8 mouse cellular contexts compared by ENCODE assay signal in genomic region chr7:28351676-28352191, GRCm38 (mm10). TPM values are rescaled to one million over a fixed set of nuclear protein-coding genes. Genes with fewer than 3 reads are reported as not detected.
A peak's percentile ranks its signal among the peaks of the same experiment; 100 is the strongest.
DNase-seq lines count a peak whose midpoint lies in the region; ATAC-seq and TF ChIP-seq lines count a peak whose summit lies in the region.

No protein-coding gene starts in this region.

- peak overlapping the region; percentile 98 for H3K9ac ChIP-seq in kidney, embryonic 14.5 days (ENCODE audit: low read depth, low read length)
- H3K9ac ChIP-seq in hindbrain, postnatal 0 days (replicated peaks; ENCODE audit: low read length), result peak overlapping the region; percentile 92
- peak overlapping the region; percentile 97 for H3K9ac ChIP-seq in midbrain, embryonic 15.5 days

- 38% methylated on average over 4 of the region's 4 CpGs for WGBS in kidney, embryonic 14.5 days
- WGBS in hindbrain, postnatal 0 days, result 43% methylated on average over 4 of the region's 4 CpGs
- WGBS in midbrain, embryonic 15.5 days, result 45% methylated on average over 4 of the region's 4 CpGs

- no peak overlapping the region for H3K27ac ChIP-seq in kidney, embryonic 14.5 days (ENCODE audit: low read depth, low read length)
- H3K27ac ChIP-seq in brown adipose tissue, adult 24 weeks (replicated peaks; ENCODE audit: low read depth, low read length), result no peak overlapping the region
- H3K27ac ChIP-seq in hindbrain, postnatal 0 days, result peak overlapping the region; percentile 89; the same call in 1 of the 2 replicates
- no peak overlapping the region for H3K27ac ChIP-seq in midbrain, embryonic 15.5 days

- no peak for DNase-seq in kidney, adult 11 months
- DNase-seq in hindbrain, postnatal 0 days (ENCODE audit: low spot score), result no peak
- no peak for DNase-seq in urinary bladder, adult 18-20 months (ENCODE audit: low spot score in 2 of 2)
- no peak for DNase-seq in layer of hippocampus, adult 9-10 months (ENCODE audit: low spot score)
- no peak for DNase-seq in cerebellum, adult 11 months

- no peak for TF ChIP-seq CTCF in hindbrain, postnatal 0 days (IDR thresholded peaks at IDR 0.05; ENCODE audit: low read depth)

- H3K36me3 ChIP-seq in kidney, embryonic 14.5 days (ENCODE audit: control insufficient read depth, insufficient read depth, low read length), result peaks cover 31% of the 10 kb centered on the region
- H3K36me3 ChIP-seq in hindbrain, postnatal 0 days (ENCODE audit: insufficient read depth, low read length), result peaks cover 19% of the 10 kb centered on the region
- H3K36me3 ChIP-seq in midbrain, embryonic 15.5 days (replicated peaks), result peaks cover 22% of the 10 kb centered on the region

- peak overlapping the region; percentile 77 for H3K4me2 ChIP-seq in kidney, embryonic 14.5 days (replicated peaks; ENCODE audit: low read depth, low read length)
- peak overlapping the region; percentile 95 for H3K4me2 ChIP-seq in hindbrain, postnatal 0 days (ENCODE audit: low read depth, low read length)
- H3K4me2 ChIP-seq in midbrain, embryonic 15.5 days, result peak overlapping the region; percentile 96

- peak overlapping the region; percentile 97 for H3K4me3 ChIP-seq in kidney, embryonic 14.5 days (ENCODE audit: low read length)
- H3K4me3 ChIP-seq in brown adipose tissue, adult 24 weeks (ENCODE audit: insufficient read depth, low read depth, low read length), result peak overlapping the region; percentile 84
- peak overlapping the region; percentile 85 for H3K4me3 ChIP-seq in hindbrain, postnatal 0 days (ENCODE audit: low read length)
- peak overlapping the region; percentile 94 for H3K4me3 ChIP-seq in midbrain, embryonic 15.5 days

- no peaks in the 10 kb centered on the region for H3K27me3 ChIP-seq in kidney, embryonic 14.5 days (ENCODE audit: control insufficient read depth, insufficient read depth, low read length)
- no peaks in the 10 kb centered on the region for H3K27me3 ChIP-seq in hindbrain, postnatal 0 days (ENCODE audit: insufficient read depth, low read length)
- H3K27me3 ChIP-seq in midbrain, embryonic 15.5 days (replicated peaks), result no peaks in the 10 kb centered on the region

- peaks cover 20% of the 10 kb centered on the region for H3K4me1 ChIP-seq in kidney, embryonic 14.5 days (ENCODE audit: control insufficient read depth, insufficient read depth, low read length)
- H3K4me1 ChIP-seq in brown adipose tissue, adult 24 weeks (ENCODE audit: control insufficient read depth, insufficient read depth, insufficient read length, low read length), result peaks cover 7% of the 10 kb centered on the region; the same call in 1 of the 2 replicates
- H3K4me1 ChIP-seq in hindbrain, postnatal 0 days (ENCODE audit: insufficient read depth, low read length), result peaks cover 7% of the 10 kb centered on the region; the same call in 1 of the 2 replicates
- H3K4me1 ChIP-seq in midbrain, embryonic 15.5 days, result peaks cover 17% of the 10 kb centered on the region

- no peaks in the 10 kb centered on the region for H3K9me3 ChIP-seq in kidney, embryonic 14.5 days (ENCODE audit: control insufficient read depth, low read length)
- H3K9me3 ChIP-seq in hindbrain, postnatal 0 days (ENCODE audit: low read length), result no peaks in the 10 kb centered on the region
- H3K9me3 ChIP-seq in midbrain, embryonic 15.5 days, result no peaks in the 10 kb centered on the region

- no peak for ATAC-seq in kidney, embryonic 14.5 days (ENCODE audit: low FRiP score, low TSS enrichment)
- no peak for ATAC-seq in hindbrain, postnatal 0 days
- ATAC-seq in midbrain, embryonic 15.5 days (replicated peaks), result no peak

RNA-seq across cellular contexts. Expression of gene Rps16, which starts 1.3 kb away (rescaled TPM):
- 1,287 and 1,567 TPM in 2 replicates for polyA plus RNA-seq in kidney, embryonic 14.5 days (2014; fragmentation: Nextera tagmentation; extraction: Ambion mirVana)
- polyA plus RNA-seq in brown adipose tissue, adult 24 weeks (2012; ENCODE audit: insufficient read depth, insufficient read length, missing spikeins), result 404 and 482 TPM in 2 replicates
- 97.7 and 154 TPM in 2 replicates for total RNA-seq in hindbrain, postnatal 0 days (2014; rRNA removed)
- polyA plus RNA-seq in hindbrain, postnatal 0 days (2015; fragmentation: Nextera tagmentation; extraction: Ambion mirVana), result 539 and 575 TPM in 2 replicates
- polyA plus RNA-seq in midbrain, embryonic 15.5 days (2015; fragmentation: Nextera tagmentation; extraction: Ambion mirVana), result 430 and 438 TPM in 2 replicates

RNA-seq across cellular contexts. Expression of gene Supt5, which starts 13.2 kb away (rescaled TPM):
- polyA plus RNA-seq in kidney, embryonic 14.5 days (2014; fragmentation: Nextera tagmentation; extraction: Ambion mirVana), result 46.6 and 84.5 TPM in 2 replicates
- 25.7 and 30.4 TPM in 2 replicates for polyA plus RNA-seq in brown adipose tissue, adult 24 weeks (2012; ENCODE audit: insufficient read depth, insufficient read length, missing spikeins)
- total RNA-seq in hindbrain, postnatal 0 days (2014; rRNA removed), result 98.7 and 104 TPM in 2 replicates
- polyA plus RNA-seq in hindbrain, postnatal 0 days (2015; fragmentation: Nextera tagmentation; extraction: Ambion mirVana), result 71.8 and 76.5 TPM in 2 replicates
- polyA plus RNA-seq in midbrain, embryonic 15.5 days (2015; fragmentation: Nextera tagmentation; extraction: Ambion mirVana), result 111 and 112 TPM in 2 replicates

RNA-seq across cellular contexts. Expression of gene Plekhg2, which starts 20.7 kb away (rescaled TPM):
- 52.4 and 70.8 TPM in 2 replicates for polyA plus RNA-seq in kidney, embryonic 14.5 days (2014; fragmentation: Nextera tagmentation; extraction: Ambion mirVana)
- polyA plus RNA-seq in brown adipose tissue, adult 24 weeks (2012; ENCODE audit: insufficient read depth, insufficient read length, missing spikeins), result 3.1 and 3.5 TPM in 2 replicates
- total RNA-seq in hindbrain, postnatal 0 days (2014; rRNA removed), result 18.6 and 20.6 TPM in 2 replicates
- 9.1 and 10.0 TPM in 2 replicates for polyA plus RNA-seq in hindbrain, postnatal 0 days (2015; fragmentation: Nextera tagmentation; extraction: Ambion mirVana)
- polyA plus RNA-seq in midbrain, embryonic 15.5 days (2015; fragmentation: Nextera tagmentation; extraction: Ambion mirVana), result 28.8 and 32.5 TPM in 2 replicates

RNA-seq across cellular contexts. Expression of gene Zfp36, which starts 28.3 kb away (rescaled TPM):
- polyA plus RNA-seq in kidney, embryonic 14.5 days (2014; fragmentation: Nextera tagmentation; extraction: Ambion mirVana), result 8.3 and 10.7 TPM in 2 replicates
- 25.1 and 70.2 TPM in 2 replicates for polyA plus RNA-seq in brown adipose tissue, adult 24 weeks (2012; ENCODE audit: insufficient read depth, insufficient read length, missing spikeins)
- 2.1 and 3.9 TPM in 2 replicates for total RNA-seq in hindbrain, postnatal 0 days (2014; rRNA removed)
- 3.0 and 3.4 TPM in 2 replicates for polyA plus RNA-seq in hindbrain, postnatal 0 days (2015; fragmentation: Nextera tagmentation; extraction: Ambion mirVana)
- 3.2 and 3.3 TPM in 2 replicates for polyA plus RNA-seq in midbrain, embryonic 15.5 days (2015; fragmentation: Nextera tagmentation; extraction: Ambion mirVana)

RNA-seq across cellular contexts. Expression of gene Timm50, which starts 39.9 kb away (rescaled TPM):
- polyA plus RNA-seq in kidney, embryonic 14.5 days (2014; fragmentation: Nextera tagmentation; extraction: Ambion mirVana), result 165 and 191 TPM in 2 replicates
- 99.5 and 124 TPM in 2 replicates for polyA plus RNA-seq in brown adipose tissue, adult 24 weeks (2012; ENCODE audit: insufficient read depth, insufficient read length, missing spikeins)
- total RNA-seq in hindbrain, postnatal 0 days (2014; rRNA removed), result 71.6 and 82.9 TPM in 2 replicates
- polyA plus RNA-seq in hindbrain, postnatal 0 days (2015; fragmentation: Nextera tagmentation; extraction: Ambion mirVana), result 125 and 131 TPM in 2 replicates
- polyA plus RNA-seq in midbrain, embryonic 15.5 days (2015; fragmentation: Nextera tagmentation; extraction: Ambion mirVana), result 129 and 136 TPM in 2 replicates
